Mouse (Mus musculus) forebrain, embryonic 15.5 days (tissue): ENCODE results near the gene Ahnak. TPM values are rescaled to one million over a fixed set of nuclear protein-coding genes. Genes with fewer than 3 reads are reported as not detected.
A peak's percentile ranks its signal among the peaks of the same experiment; 100 is the strongest.

Experiments
- ATAC-seq: fragments of 200-750 bp; cut with Nextera tagmentation; replicated peaks from 2 replicates; pipeline ENCODE4 v1.8.0; 2017; ENCODE audit warnings: mild to moderate bottlenecking, moderate TSS enrichment, moderate library complexity
- H3K27ac ChIP-seq: fragments of 300-500 bp; sonication (generic); replicated peaks from 2 replicates; pipeline ENCODE4 v1.5.1; 2015; ENCODE audit warnings: mild to moderate bottlenecking, inconsistent platforms
- H3K27me3 ChIP-seq: fragments of 300-500 bp; sonication (generic); 2 replicates; pipeline ENCODE4 v1.6.1; 2015; ENCODE audit warnings: inconsistent platforms
- H3K36me3 ChIP-seq: fragments of 300-500 bp; sonication (generic); 2 replicates; pipeline ENCODE4 v1.6.1; 2015; ENCODE audit warnings: mild to moderate bottlenecking, inconsistent platforms
- H3K4me1 ChIP-seq: fragments of 300-500 bp; sonication (generic); 2 replicates; pipeline ENCODE4 v1.6.1; 2015; ENCODE audit warnings: inconsistent platforms
- H3K4me2 ChIP-seq: fragments of 300-500 bp; sonication (generic); replicated peaks from 2 replicates; pipeline ENCODE4 v1.6.1; 2015; ENCODE audit warnings: mild to moderate bottlenecking, inconsistent platforms
- H3K4me3 ChIP-seq: fragments of 300-500 bp; sonication (generic); 2 replicates; pipeline ENCODE4 v1.5.1; 2015; ENCODE audit warnings: mild to moderate bottlenecking, inconsistent platforms
- H3K9ac ChIP-seq: fragments of 300-500 bp; sonication (generic); replicated peaks from 2 replicates; pipeline ENCODE4 v1.6.1; 2015; ENCODE audit warnings: mild to moderate bottlenecking, inconsistent platforms
- H3K9me3 ChIP-seq: fragments of 300-500 bp; sonication (generic); 2 replicates; pipeline ENCODE4 v1.6.1; 2016; ENCODE audit warnings: inconsistent platforms
- WGBS: fragments of 180-500 bp; shearing (Covaris S2); methylation state at CpG from one replicate; pipeline ENCODE4 v1.1.7; 2015; ENCODE audit warnings: mixed read lengths; 5-methylcytosine and 5-hydroxymethylcytosine counted together
- polyA plus RNA-seq: library from polyadenylated mRNA; unstranded; fragments of >200 nt; fragmentation: Nextera tagmentation; extraction: Ambion mirVana; gene quantifications from 2 replicates; pipeline ENCODE4 v1.2.1, GENCODE M21; 2015

The Ahnak gene
- polyA plus RNA-seq, 1 experiment from 2014 or later, result 3.7 TPM

- Histone ChIP-seq H3K4me2 (no peak overlapping the region), H3K9me3 (no peaks in the 10 kb centered on the region), H3K27ac (no peak overlapping the region), H3K4me3 (no peak overlapping the region), H3K9ac (no peak overlapping the region), H3K4me1 (peaks cover 14% of the 10 kb centered on the region), H3K36me3 (no peaks in the 10 kb centered on the region), H3K27me3 (no peaks in the 10 kb centered on the region)
- no peak for ATAC-seq
- 90% methylated on average over 3 of the region's 3 CpGs for WGBS
Observed at GRCm38 (mm10) chr19:9063831-9064230, 74.7 kb downstream of the Ahnak start.

GRCm38 (mm10) chr19:9065621-9066561 lies 76.8 kb downstream of the Ahnak start:
- no peaks in the 10 kb centered on the region for H3K27me3 ChIP-seq
- no peaks in the 10 kb centered on the region for H3K36me3 ChIP-seq
- no peak overlapping the region for H3K4me2 ChIP-seq
- 60% methylated on average over 9 of the region's 9 CpGs for WGBS
- H3K4me3 ChIP-seq, result no peak overlapping the region
- peak; percentile 90 for ATAC-seq
- peaks cover 23% of the 10 kb centered on the region for H3K4me1 ChIP-seq
- peak overlapping the region; percentile 68 for H3K27ac ChIP-seq
- H3K9me3 ChIP-seq, result no peaks in the 10 kb centered on the region
- no peak overlapping the region for H3K9ac ChIP-seq

- no peak overlapping the region for H3K9ac ChIP-seq
- 77% methylated on average over 5 of the region's 5 CpGs for WGBS
- peaks cover 31% of the 10 kb centered on the region for H3K4me1 ChIP-seq
- no peak overlapping the region for H3K4me2 ChIP-seq
- no peak overlapping the region for H3K4me3 ChIP-seq
- H3K36me3 ChIP-seq, result no peaks in the 10 kb centered on the region
- no peak for ATAC-seq
- H3K27ac ChIP-seq, result no peak overlapping the region
- no peaks in the 10 kb centered on the region for H3K9me3 ChIP-seq
- no peaks in the 10 kb centered on the region for H3K27me3 ChIP-seq
Observed at GRCm38 (mm10) chr19:9067292-9067691, 78.2 kb downstream of the Ahnak start.

GRCm38 (mm10) chr19:9069687-9070307 lies 80.7 kb downstream of the Ahnak start:
- no peaks in the 10 kb centered on the region for H3K36me3 ChIP-seq
- H3K27me3 ChIP-seq, result no peaks in the 10 kb centered on the region
- peaks cover 31% of the 10 kb centered on the region for H3K4me1 ChIP-seq
- H3K4me2 ChIP-seq, result no peak overlapping the region
- H3K9me3 ChIP-seq, result no peaks in the 10 kb centered on the region
- H3K4me3 ChIP-seq, result no peak overlapping the region
- no peak overlapping the region for H3K9ac ChIP-seq
- ATAC-seq, result no peak
- no peak overlapping the region for H3K27ac ChIP-seq
- 41% methylated on average over 8 of the region's 8 CpGs for WGBS

- no peaks in the 10 kb centered on the region for H3K27me3 ChIP-seq
- H3K9me3 ChIP-seq, result no peaks in the 10 kb centered on the region
- H3K4me2 ChIP-seq, result no peak overlapping the region
- H3K4me1 ChIP-seq, result peaks cover 31% of the 10 kb centered on the region
- WGBS, result 72% methylated on average over 2 of the region's 2 CpGs
- H3K36me3 ChIP-seq, result no peaks in the 10 kb centered on the region
- no peak overlapping the region for H3K9ac ChIP-seq
- no peak overlapping the region for H3K27ac ChIP-seq
- no peak for ATAC-seq
- no peak overlapping the region for H3K4me3 ChIP-seq
Observed at GRCm38 (mm10) chr19:9070316-9070715, 81.2 kb downstream of the Ahnak start.

GRCm38 (mm10) chr19:9071456-9072156 lies 82.5 kb downstream of the Ahnak start:
- peak overlapping the region; percentile 7 for H3K27ac ChIP-seq
- 48% methylated on average over 7 of the region's 7 CpGs for WGBS

DNA sequence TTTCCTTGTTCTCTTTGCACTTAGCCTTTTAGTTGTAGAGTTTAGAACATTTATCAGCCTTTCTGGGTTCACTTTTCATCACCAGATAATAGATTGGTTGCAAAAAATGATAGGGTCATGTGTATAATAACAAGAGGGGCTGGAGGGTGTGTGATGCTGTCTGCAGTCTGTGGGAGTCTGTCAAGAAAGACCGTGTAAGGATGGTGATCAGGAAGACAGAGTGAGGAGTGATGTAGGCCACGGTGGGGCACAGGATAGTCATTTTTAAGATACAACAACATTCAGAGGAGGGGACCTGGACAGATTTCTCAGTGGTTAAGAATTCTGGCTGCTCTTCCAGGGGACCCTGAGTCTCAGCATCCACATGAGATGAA lies 83.1 kb downstream of the Ahnak start:
- 76% methylated on average over 2 of the region's 2 CpGs for WGBS
- H3K9ac ChIP-seq, result no peak overlapping the region
- no peak overlapping the region for H3K27ac ChIP-seq
- H3K36me3 ChIP-seq, result no peaks in the 10 kb centered on the region
- H3K4me3 ChIP-seq, result no peak overlapping the region
- no peaks in the 10 kb centered on the region for H3K9me3 ChIP-seq
- H3K4me2 ChIP-seq, result no peak overlapping the region
- ATAC-seq, result no peak
- peaks cover 17% of the 10 kb centered on the region for H3K4me1 ChIP-seq
- no peaks in the 10 kb centered on the region for H3K27me3 ChIP-seq

More at GRCm38 (mm10) chr19:9071456-9072156, 82.5 kb downstream of the Ahnak start:
- Histone ChIP-seq H3K9ac (no peak overlapping the region), H3K36me3 (no peaks in the 10 kb centered on the region), H3K9me3 (no peaks in the 10 kb centered on the region), H3K4me1 (peaks cover 19% of the 10 kb centered on the region), H3K4me2 (no peak overlapping the region), H3K27me3 (no peaks in the 10 kb centered on the region), H3K4me3 (no peak overlapping the region)
- ATAC-seq, result peak; percentile 35; the same call in 1 of the 2 replicates

DNA sequence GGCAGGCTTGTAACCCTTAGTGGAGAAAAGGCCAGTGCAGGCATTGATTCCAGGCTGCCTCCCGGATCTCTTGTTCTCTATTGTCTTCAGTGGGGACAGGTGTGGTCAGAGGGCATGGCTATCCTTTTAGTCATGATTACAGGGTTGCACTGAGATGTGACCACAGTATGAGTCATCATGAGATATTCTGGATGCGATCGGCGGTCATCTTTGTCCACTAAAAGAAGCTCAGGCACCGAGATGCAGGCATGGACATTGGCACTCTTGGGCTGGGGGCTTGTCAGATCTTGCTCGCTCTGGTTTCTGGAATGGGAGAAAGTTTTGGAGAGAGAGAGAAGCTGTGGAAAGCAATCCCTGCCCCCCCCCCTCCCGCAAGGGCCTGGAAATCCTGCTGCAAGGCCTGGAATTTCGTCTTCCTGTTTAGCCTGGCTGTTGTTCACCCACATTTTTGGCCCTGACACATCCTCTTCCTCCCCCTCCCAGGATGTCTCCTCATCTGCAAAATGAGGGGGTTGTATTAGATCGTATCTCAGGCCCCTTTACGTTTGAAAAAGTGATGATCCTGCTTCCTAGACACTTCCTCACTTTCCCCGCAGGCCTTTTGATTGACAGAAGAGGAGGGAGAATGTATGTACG lies 84.8 kb downstream of the Ahnak start:
- Histone ChIP-seq H3K27me3 (no peaks in the 10 kb centered on the region), H3K4me1 (peaks cover 17% of the 10 kb centered on the region), H3K9ac (no peak overlapping the region), H3K9me3 (no peaks in the 10 kb centered on the region), H3K4me3 (no peak overlapping the region), H3K27ac (no peak overlapping the region), H3K4me2 (no peak overlapping the region), H3K36me3 (no peaks in the 10 kb centered on the region)
- 84% methylated on average over 12 of the region's 12 CpGs for WGBS
- no peak for ATAC-seq

DNA sequence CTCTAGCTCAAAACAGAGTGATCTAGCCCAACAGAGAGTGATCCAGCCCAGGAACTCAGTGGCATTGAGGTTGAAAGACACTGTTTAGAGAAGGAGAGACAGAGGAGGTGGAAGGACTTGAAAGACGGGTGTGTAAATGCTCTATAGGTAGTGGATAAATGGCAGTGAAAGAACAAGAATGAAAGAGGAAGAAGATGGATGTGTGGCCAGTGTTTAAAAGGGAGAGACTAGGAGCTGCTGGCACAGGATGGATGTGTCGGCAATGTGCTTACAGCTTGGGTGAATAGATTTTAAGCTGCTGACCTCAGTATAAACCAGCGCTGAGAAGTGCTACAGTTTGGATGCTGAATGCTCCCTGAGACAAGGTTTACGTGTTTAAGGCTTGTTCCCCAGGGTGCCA lies 85.3 kb downstream of the Ahnak start:
- H3K36me3 ChIP-seq, result no peaks in the 10 kb centered on the region
- H3K9ac ChIP-seq, result no peak overlapping the region
- H3K27ac ChIP-seq, result no peak overlapping the region
- H3K4me1 ChIP-seq, result peaks cover 17% of the 10 kb centered on the region
- no peak overlapping the region for H3K4me2 ChIP-seq
- WGBS, result 72% methylated on average over 4 of the region's 4 CpGs
- no peak for ATAC-seq
- no peak overlapping the region for H3K4me3 ChIP-seq
- H3K27me3 ChIP-seq, result no peaks in the 10 kb centered on the region
- no peaks in the 10 kb centered on the region for H3K9me3 ChIP-seq

- H3K4me3 ChIP-seq, result no peak overlapping the region
- H3K27ac ChIP-seq, result no peak overlapping the region
- no peak for ATAC-seq
- H3K36me3 ChIP-seq, result no peaks in the 10 kb centered on the region
- WGBS, result 71% methylated on average over 2 of the region's 2 CpGs
- H3K27me3 ChIP-seq, result no peaks in the 10 kb centered on the region
- peaks cover 11% of the 10 kb centered on the region for H3K4me1 ChIP-seq
- no peaks in the 10 kb centered on the region for H3K9me3 ChIP-seq
- H3K4me2 ChIP-seq, result no peak overlapping the region
- no peak overlapping the region for H3K9ac ChIP-seq
Observed at GRCm38 (mm10) chr19:9075558-9075957, 86.5 kb downstream of the Ahnak start.

GRCm38 (mm10) chr19:9076035-9076434 lies 87.0 kb downstream of the Ahnak start:
- Histone ChIP-seq H3K4me1 (peaks cover 11% of the 10 kb centered on the region), H3K9me3 (no peaks in the 10 kb centered on the region), H3K4me2 (no peak overlapping the region), H3K4me3 (no peak overlapping the region), H3K9ac (no peak overlapping the region), H3K36me3 (no peaks in the 10 kb centered on the region), H3K27ac (no peak overlapping the region), H3K27me3 (no peaks in the 10 kb centered on the region)
- WGBS, result 83% methylated on average over 3 of the region's 3 CpGs
- no peak for ATAC-seq
